Mouse (Mus musculus) layer of hippocampus, postnatal 25 days (tissue): ENCODE data around the gene Gm8020. TPM values are rescaled to one million over a fixed set of nuclear protein-coding genes. Genes with fewer than 3 reads are reported as not detected.
"Not testable (repeated sequence)": the region's sequence is repeated elsewhere in the genome, so short reads cannot be mapped to it uniquely, and the experiment has no call there.

Experiments
- DNase-seq, 2 experiments: peaks; one replicate each; pipeline ENCODE4 v3.0.0; 2022; ENCODE audit warnings: mixed read lengths in 2 of 2, low spot score in 1 of 2; ENCODE audit errors: extremely low spot score in 1 of 2
- total RNA-seq, 2 experiments: library from RNA; stranded (reverse); gene quantifications; 2 replicates each; pipeline ENCODE4 v1.2.3; 2021

Gene Gm8020
- total RNA-seq = not detected

- DNase-seq = not testable (repeated sequence)
Observed at GRCm38 (mm10) chr14:42502249-42502648, at the start of gene Gm8020. Gene Gm8020, minus strand, starts transcription at chr14:42502349.

GRCm38 (mm10) chr14:42543170-42543701 is 41.1 kb upstream of the Gm8020 start:
- peak; percentile 31 to 38 for DNase-seq

GRCm38 (mm10) chr14:42542316-42543169 is 40.4 kb upstream of the Gm8020 start:
- not testable (repeated sequence) for DNase-seq

- not testable (repeated sequence) for DNase-seq
Observed at GRCm38 (mm10) chr14:42524182-42524581, 22.0 kb upstream of the Gm8020 start, which contains the start of gene Gm8024. Gene Gm8024, minus strand, starts transcription at chr14:42524282.

GRCm38 (mm10) chr14:42463581-42463980 is 38.6 kb downstream of the Gm8020 start, which contains the start of gene Gm8011:
Gene Gm8011, plus strand, starts transcription at chr14:42463881.
- DNase-seq = not testable (repeated sequence)

Other genes with a start within 250 kb of the Gm8020 start
- not detected for gene Gm17026, start 242.3 kb downstream of the Gm8020 start, total RNA-seq
- not detected for gene Gm9611, start 205.0 kb downstream of the Gm8020 start, total RNA-seq
- gene Gm7995, start 192.1 kb downstream of the Gm8020 start, total RNA-seq = not detected
- gene Gm8005, start 62.7 kb downstream of the Gm8020 start, total RNA-seq = not detected
- gene Gm8011, start 38.5 kb downstream of the Gm8020 start, total RNA-seq = not detected
- not detected for gene Gm8024, start 21.9 kb upstream of the Gm8020 start, total RNA-seq
- gene Gm17124, start 97.5 kb upstream of the Gm8020 start, total RNA-seq = not detected
- not detected for gene Gm3633, start 139.6 kb upstream of the Gm8020 start, total RNA-seq
- not detected for gene Gm10378, start 153.6 kb upstream of the Gm8020 start, total RNA-seq